Comparison of ENCODE assay signal across 12 mouse cellular contexts in genomic region chr19:27147404-27147803, GRCm38 (mm10).
A peak's percentile ranks its signal among the peaks of the same experiment; 100 is the strongest.
DNase-seq lines count a peak whose midpoint lies in the region; ATAC-seq and TF ChIP-seq lines count a peak whose summit lies in the region.
"Had no signal": no experiment of that assay in that cellular context is flagged by ENCODE, and none has a peak within 500 bp of the region (broad histone marks: within the 10 kb centered on the region; RNA-seq: fewer than 3 reads in every experiment).

No protein-coding gene starts in this region.

- H3K4me2 ChIP-seq in heart, embryonic 11.5 days, result no peak overlapping the region
- H3K4me2 ChIP-seq in forebrain, postnatal 0 days (ENCODE audit: low read depth), result no peak overlapping the region
- H3K4me2 ChIP-seq: midbrain, embryonic 11.5 days; neural tube, embryonic 13.5 days had no signal

- H3K36me3 ChIP-seq in heart, embryonic 11.5 days (ENCODE audit: control insufficient read depth, insufficient read depth, low read length), result no peaks in the 10 kb centered on the region
- no peaks in the 10 kb centered on the region for H3K36me3 ChIP-seq in forebrain, postnatal 0 days (ENCODE audit: insufficient read depth)
- H3K36me3 ChIP-seq: neural tube, embryonic 13.5 days had no signal

- DNase-seq in heart, adult 18-20 months, result peak; percentile 21 to 29
- DNase-seq in adrenal gland, postnatal 36 days, result peak; percentile 23 to 63
- peak; percentile 32 to 42 for DNase-seq in heart, postnatal 10 days
- peak; percentile 11 to 19 for DNase-seq in kidney, postnatal 36 days
- no peak for DNase-seq in retina, embryonic 14.5 days (ENCODE audit: low spot score)
- no peak for DNase-seq in forebrain, postnatal 0 days
- no peak for DNase-seq in frontal cortex, adult 2 months (ENCODE audit: extremely low spot score in 1 of 2, low spot score in 1 of 2)
- DNase-seq: cerebellum, adult 9-11 months; thymus, postnatal 4 days had no signal

- intact Hi-C loops in heart, postnatal 10 days (cut with DNase I), result no loop called here

- H3K9ac ChIP-seq in heart, embryonic 11.5 days (ENCODE audit: low read depth, low read length), result no peak overlapping the region
- no peak overlapping the region for H3K9ac ChIP-seq in forebrain, postnatal 0 days
- H3K9ac ChIP-seq: neural tube, embryonic 13.5 days had no signal

- TF ChIP-seq CTCF in forebrain, postnatal 0 days (IDR thresholded peaks at IDR 0.05; ENCODE audit: low read depth), result no peak

- WGBS in heart, embryonic 11.5 days (ENCODE audit: insufficient replicate concordance), result 46% methylated on average over 12 of the region's 12 CpGs
- WGBS in forebrain, postnatal 0 days, result 91% methylated on average over 12 of the region's 12 CpGs

- no peak overlapping the region for H3K27ac ChIP-seq in heart, embryonic 11.5 days (ENCODE audit: low read depth, low read length)
- H3K27ac ChIP-seq in forebrain, postnatal 0 days (ENCODE audit: low read depth, low read length), result no peak overlapping the region
- H3K27ac ChIP-seq: neural tube, embryonic 13.5 days had no signal

- no peak for ATAC-seq in heart, embryonic 11.5 days (replicated peaks; ENCODE audit: insufficient number of reproducible peaks, low FRiP score, low TSS enrichment)
- no peak for ATAC-seq in forebrain, postnatal 0 days

- no peaks in the 10 kb centered on the region for H3K27me3 ChIP-seq in heart, embryonic 11.5 days (ENCODE audit: control insufficient read depth, insufficient read depth, low read length)
- H3K27me3 ChIP-seq in forebrain, postnatal 0 days (ENCODE audit: insufficient read depth, low read length), result no peaks in the 10 kb centered on the region
- H3K27me3 ChIP-seq: neural tube, embryonic 13.5 days had no signal

- no peak overlapping the region for H3K4me3 ChIP-seq in heart, embryonic 11.5 days (ENCODE audit: low read depth, low read length)
- no peak overlapping the region for H3K4me3 ChIP-seq in forebrain, postnatal 0 days (ENCODE audit: low read depth, low read length)
- H3K4me3 ChIP-seq: neural tube, embryonic 13.5 days had no signal

- H3K4me1 ChIP-seq in heart, embryonic 11.5 days (ENCODE audit: control insufficient read depth, insufficient read depth, low read length), result peaks cover 6% of the 10 kb centered on the region; the same call in 1 of the 2 replicates
- no peaks in the 10 kb centered on the region for H3K4me1 ChIP-seq in forebrain, postnatal 0 days (ENCODE audit: insufficient read depth)

- no peaks in the 10 kb centered on the region for H3K9me3 ChIP-seq in heart, embryonic 11.5 days (replicated peaks; ENCODE audit: control insufficient read depth, low read length)
- H3K9me3 ChIP-seq in forebrain, postnatal 0 days (ENCODE audit: low read length), result no peaks in the 10 kb centered on the region
- H3K9me3 ChIP-seq: neural tube, embryonic 13.5 days had no signal

Comparison
In these comparisons a context has a peak if more than half of its experiments do, and no peak if none do; other contexts are left out.
1. DNase-seq: peak in heart, adult 18-20 months (2 of 2), adrenal gland, postnatal 36 days (2 of 2), heart, postnatal 10 days (2 of 2) and kidney, postnatal 36 days (2 of 2); none in retina, embryonic 14.5 days (single experiment), forebrain, postnatal 0 days (single experiment) and frontal cortex, adult 2 months (0 of 2).